Mouse (Mus musculus): ENCODE data around the gene Msrb3.

DNA sequence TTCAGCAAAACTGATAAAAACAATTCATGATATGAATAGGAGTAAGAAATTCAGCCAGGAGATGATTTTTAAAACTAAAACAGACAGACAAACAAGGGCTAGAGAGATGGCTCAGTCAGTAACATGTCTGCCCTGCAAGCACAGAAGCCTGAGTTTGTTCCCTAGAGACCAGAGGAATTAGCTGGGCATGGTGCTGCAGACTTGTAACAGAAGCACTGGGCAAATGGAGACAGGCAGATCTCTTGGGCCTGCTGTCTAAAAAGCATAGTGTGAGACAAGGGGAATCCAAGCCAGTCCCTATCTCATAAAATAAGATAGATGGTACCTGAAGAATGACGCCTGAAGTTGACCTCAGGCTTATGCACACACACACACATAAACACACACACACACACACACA is 64.4 kb downstream of the Msrb3 start:
- TF ChIP-seq CTCF (IDR thresholded peaks at IDR 0.05; ENCODE audit: extremely low read depth, insufficient read length, insufficient replicate concordance, low read depth, low read length) (no peak), POLR2A (IDR thresholded peaks at IDR 0.05; ENCODE audit: low read depth, low read length) (no peak)
